ENCODE assay signal across 8 mouse cellular contexts in the genomic region with DNA sequence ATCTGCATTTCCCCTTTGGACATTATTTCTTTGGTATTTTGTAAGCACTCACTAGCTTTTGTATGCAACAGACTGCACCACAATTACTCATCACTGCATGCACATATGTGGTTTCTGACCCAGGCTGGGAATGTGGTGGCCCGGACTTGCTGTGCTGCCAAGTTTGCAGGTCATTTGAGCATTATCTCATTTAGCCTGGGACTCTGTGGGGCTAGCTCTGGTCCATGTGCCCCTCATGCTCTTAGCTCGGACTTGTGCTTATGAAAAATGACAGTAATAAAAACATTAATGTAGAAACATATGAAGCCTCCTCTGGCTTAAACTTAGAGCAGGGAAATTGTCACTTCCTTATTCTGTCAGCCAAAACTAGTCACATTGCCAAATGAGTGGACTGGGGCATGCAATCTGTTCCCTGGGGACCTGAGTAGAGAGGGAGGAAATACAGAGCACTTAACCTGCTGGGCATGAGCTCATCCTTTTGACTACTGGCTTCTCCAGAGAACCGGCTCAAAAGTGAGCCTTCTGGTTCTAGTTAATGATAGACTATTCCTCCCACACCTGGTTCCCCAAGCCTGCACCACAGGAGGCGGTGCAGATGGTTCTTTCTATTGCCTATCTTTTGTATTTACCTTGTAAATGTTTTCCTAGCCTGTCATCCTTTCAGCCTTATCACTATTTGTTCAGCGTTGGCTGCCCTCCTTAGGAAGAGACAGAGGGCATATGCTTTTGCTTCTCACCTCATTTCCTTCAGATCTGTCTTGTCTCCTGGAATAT. TPM values are rescaled to one million over a fixed set of nuclear protein-coding genes. Genes with fewer than 3 reads are reported as not detected.
DNase-seq lines count a peak whose midpoint lies in the region; ATAC-seq and TF ChIP-seq lines count a peak whose summit lies in the region.

No protein-coding gene starts in this region.

- WGBS in kidney, postnatal 0 days = 43% methylated on average over 5 of the region's 5 CpGs

- H3K4me1 ChIP-seq in kidney, postnatal 0 days (replicated peaks; ENCODE audit: insufficient read depth, low read length) = peaks cover 8% of the 10 kb centered on the region; the same call in 1 of the 2 replicates

- no peak overlapping the region for H3K9ac ChIP-seq in kidney, postnatal 0 days (ENCODE audit: low read depth, low read length)

- H3K4me3 ChIP-seq in kidney, postnatal 0 days (replicated peaks; ENCODE audit: low read depth, low read length) = no peak overlapping the region

- DNase-seq in adrenal gland, adult (ENCODE audit: inconsistent age in 2 of 2, low spot score in 1 of 2) = peak; percentile 41 to 58
- DNase-seq in adrenal gland, postnatal 4 days (ENCODE audit: low spot score in 2 of 2) = no peak
- DNase-seq in B cell, adult 2 months = peak; percentile 76 to 82
- peak; percentile 81 to 82 for DNase-seq in cerebellum, postnatal 25 days
- DNase-seq in kidney, postnatal 0 days (ENCODE audit: low spot score) = peak; percentile 48
- DNase-seq in lung, postnatal 4 days = peak; percentile 28 to 44
- no peak for DNase-seq in frontal cortex, postnatal 10 days (ENCODE audit: low spot score in 2 of 2)

- H3K4me2 ChIP-seq in kidney, postnatal 0 days (ENCODE audit: low read length) = no peak overlapping the region

- H3K36me3 ChIP-seq in kidney, postnatal 0 days (ENCODE audit: insufficient read depth, low read length) = peaks cover 6% of the 10 kb centered on the region

- ATAC-seq in kidney, postnatal 0 days (replicated peaks; ENCODE audit: low FRiP score, low read depth) = peak; percentile 83
- ATAC-seq in activated CD4-positive, CD25-positive, alpha-beta regulatory T cell, adult 4 months = no peak

- TF ChIP-seq CTCF in kidney, postnatal 0 days (IDR thresholded peaks at IDR 0.05; ENCODE audit: low read depth) = no peak

- no peak overlapping the region for H3K27ac ChIP-seq in kidney, postnatal 0 days

- no peaks in the 10 kb centered on the region for H3K9me3 ChIP-seq in kidney, postnatal 0 days (replicated peaks; ENCODE audit: low read length)

- H3K27me3 ChIP-seq in kidney, postnatal 0 days (ENCODE audit: insufficient read depth, low read length) = no peaks in the 10 kb centered on the region

RNA-seq across cellular contexts. Expression of gene Mrpl1, which starts 12.7 kb away (rescaled TPM):
- 10 to 100 TPM; 23.5 to 23.8 TPM for total RNA-seq in adrenal gland, postnatal 4 days (2021)
- polyA plus RNA-seq in kidney, postnatal 0 days (2015; fragmentation: Nextera tagmentation; extraction: Ambion mirVana) = 26.3 and 26.5 TPM in 2 replicates
- polyA plus RNA-seq in activated CD4-positive, CD25-positive, alpha-beta regulatory T cell, adult 4 months (2017; shearing (Covaris generic)) = 10 to 100 TPM; 17.4 to 20.5 TPM

RNA-seq across cellular contexts. Expression of gene Cnot6l, which starts 58.0 kb away (rescaled TPM):
- total RNA-seq in adrenal gland, postnatal 4 days (2021) = 100 to 1,000 TPM; 104 to 124 TPM
- polyA plus RNA-seq in kidney, postnatal 0 days (2015; fragmentation: Nextera tagmentation; extraction: Ambion mirVana) = 37.8 and 42.4 TPM in 2 replicates
- polyA plus RNA-seq in activated CD4-positive, CD25-positive, alpha-beta regulatory T cell, adult 4 months (2017; shearing (Covaris generic)) = 10 to 100 TPM; 77.2 to 84.4 TPM

Comparison
In these comparisons a context has a peak if more than half of its experiments do, and no peak if none do; other contexts are left out.
1. DNase-seq: peak in adrenal gland, adult (2 of 2), B cell, adult 2 months (2 of 2), cerebellum, postnatal 25 days (2 of 2), kidney, postnatal 0 days (single experiment) and lung, postnatal 4 days (2 of 2); none in adrenal gland, postnatal 4 days (0 of 2) and frontal cortex, postnatal 10 days (0 of 2).